Mouse (Mus musculus): ENCODE measurements at regions not wholly inside any gene's neighbourhood (a gene's known extent, or its start where the extent isn't known, plus 50 kb on each side); places are given as distances from the start of the nearest gene placed in this dataset.

GRCm38 (mm10) chr17:3869459-3870194 is 173.6 kb upstream of the Nox3 start:
- H3K4me1 ChIP-seq (ENCODE audit: control insufficient read depth, insufficient read depth, low read length): no peaks in the 10 kb centered on the region
- H3K4me3 ChIP-seq (ENCODE audit: low read depth, low read length): no peak overlapping the region
- no peak overlapping the region for H3K9ac ChIP-seq (ENCODE audit: low read length)
- no peak for DNase-seq (ENCODE audit: low spot score, missing footprints)
- no peak overlapping the region for H3K27ac ChIP-seq (ENCODE audit: low read depth, low read length)
- H3K27me3 ChIP-seq (ENCODE audit: control insufficient read depth, insufficient read depth, low read length): no peaks in the 10 kb centered on the region
- H3K4me2 ChIP-seq: no peak overlapping the region
- H3K36me3 ChIP-seq (ENCODE audit: control insufficient read depth, insufficient read depth, low read length): no peaks in the 10 kb centered on the region
- whole genome bisulfite sequencing: 65% methylated on average over 4 of the region's 4 CpGs
- ATAC-seq (ENCODE audit: low FRiP score): no peak
- H3K9me3 ChIP-seq (ENCODE audit: control insufficient read depth, low read length): no peaks in the 10 kb centered on the region

DNA sequence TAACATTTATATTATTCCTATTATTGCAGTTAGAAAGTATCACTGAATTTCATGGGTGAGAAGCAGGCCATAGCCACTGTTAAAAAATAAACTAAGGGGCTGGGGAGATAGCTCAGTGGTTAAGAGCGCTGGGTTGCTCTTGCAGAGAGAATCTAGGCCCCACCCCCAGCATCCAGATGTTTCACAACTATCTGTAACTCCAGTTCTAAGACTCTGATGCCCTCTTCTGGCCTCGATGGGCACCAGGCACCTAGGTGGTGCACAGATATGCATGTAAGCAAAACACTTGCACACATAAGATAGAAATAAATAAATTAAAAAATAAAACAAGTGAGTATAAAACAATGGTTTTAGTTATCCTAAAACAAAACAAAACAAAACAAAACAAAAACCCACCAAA is 166.3 kb upstream of the Nox3 start:
- DNase-seq (ENCODE audit: low spot score, missing footprints) (no peak), ATAC-seq (ENCODE audit: low FRiP score) (no peak)
- WGBS: 33% methylated on average over 2 of the region's 2 CpGs
- Histone ChIP-seq H3K27ac (ENCODE audit: low read depth, low read length) (no peak overlapping the region), H3K4me3 (ENCODE audit: low read depth, low read length) (no peak overlapping the region), H3K9me3 (ENCODE audit: control insufficient read depth, low read length) (no peaks in the 10 kb centered on the region), H3K27me3 (ENCODE audit: control insufficient read depth, insufficient read depth, low read length) (no peaks in the 10 kb centered on the region), H3K36me3 (ENCODE audit: control insufficient read depth, insufficient read depth, low read length) (no peaks in the 10 kb centered on the region), H3K4me1 (ENCODE audit: control insufficient read depth, insufficient read depth, low read length) (no peaks in the 10 kb centered on the region), H3K9ac (ENCODE audit: low read length) (no peak overlapping the region), H3K4me2 (no peak overlapping the region)

- DNase-seq (ENCODE audit: low spot score, missing footprints) (no peak), ATAC-seq (ENCODE audit: low FRiP score) (no peak)
- WGBS: 81% methylated on average over 4 of the region's 4 CpGs
- Histone ChIP-seq H3K27me3 (ENCODE audit: control insufficient read depth, insufficient read depth, low read length) (no peaks in the 10 kb centered on the region), H3K4me3 (ENCODE audit: low read depth, low read length) (no peak overlapping the region), H3K9ac (ENCODE audit: low read length) (no peak overlapping the region), H3K4me2 (no peak overlapping the region), H3K9me3 (ENCODE audit: control insufficient read depth, low read length) (no peaks in the 10 kb centered on the region), H3K36me3 (ENCODE audit: control insufficient read depth, insufficient read depth, low read length) (no peaks in the 10 kb centered on the region), H3K4me1 (ENCODE audit: control insufficient read depth, insufficient read depth, low read length) (no peaks in the 10 kb centered on the region), H3K27ac (ENCODE audit: low read depth, low read length) (no peak overlapping the region)
These were observed 140.3 kb upstream of the Nox3 start for GRCm38 (mm10) chr17:3836386-3836785.

DNA sequence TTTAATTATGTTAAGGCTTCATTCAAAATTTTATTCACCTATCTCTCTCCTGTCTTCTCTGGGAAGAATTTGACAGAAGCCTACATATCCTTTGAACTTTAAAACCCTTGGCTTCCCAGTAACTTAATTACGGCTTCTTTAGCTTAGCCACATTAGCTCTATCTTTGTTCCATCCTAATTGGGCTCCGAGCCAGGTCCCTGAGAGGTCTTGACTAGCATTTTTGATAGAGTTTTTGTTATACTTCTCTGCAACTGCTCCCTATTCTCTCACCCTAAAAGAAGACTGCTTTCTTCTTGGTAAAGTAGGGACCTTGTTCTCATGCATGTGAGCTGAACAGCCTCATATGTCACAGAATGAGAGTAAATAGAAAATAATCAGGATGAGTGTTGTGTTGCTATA is 115.1 kb upstream of the Nox3 start:
- ATAC-seq (ENCODE audit: low FRiP score) (no peak), DNase-seq (ENCODE audit: low spot score, missing footprints) (no peak)
- no peak overlapping the region for H3K4me2 ChIP-seq
- no peaks in the 10 kb centered on the region for H3K4me1 ChIP-seq (ENCODE audit: control insufficient read depth, insufficient read depth, low read length)
- no peak overlapping the region for H3K4me3 ChIP-seq (ENCODE audit: low read depth, low read length)
- 72% methylated on average over 2 of the region's 2 CpGs for WGBS
- H3K9ac ChIP-seq (ENCODE audit: low read length): no peak overlapping the region
- H3K36me3 ChIP-seq (ENCODE audit: control insufficient read depth, insufficient read depth, low read length): no peaks in the 10 kb centered on the region
- H3K27me3 ChIP-seq (ENCODE audit: control insufficient read depth, insufficient read depth, low read length): no peaks in the 10 kb centered on the region
- H3K27ac ChIP-seq (ENCODE audit: low read depth, low read length): no peak overlapping the region
- H3K9me3 ChIP-seq (ENCODE audit: control insufficient read depth, low read length): no peaks in the 10 kb centered on the region

DNA sequence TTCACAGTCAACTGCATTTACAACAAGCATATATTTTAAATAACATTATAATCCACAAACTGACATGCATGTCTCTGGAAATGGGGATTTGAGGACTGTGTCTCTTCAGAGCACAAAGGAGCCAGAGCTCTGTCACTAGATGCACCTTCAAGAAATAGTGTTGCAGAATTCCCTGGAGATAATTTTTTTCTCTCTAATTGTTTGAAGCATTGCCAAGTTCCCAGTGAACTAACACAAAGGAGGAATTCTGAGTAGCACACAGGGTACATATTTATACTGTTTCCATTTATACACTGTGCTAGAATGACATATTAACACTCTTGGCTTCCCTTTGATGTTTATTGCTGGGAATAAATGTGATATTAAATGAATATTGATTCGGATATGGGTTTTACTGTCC is 107.4 kb upstream of the Nox3 start:
- no peak overlapping the region for H3K4me3 ChIP-seq (ENCODE audit: low read depth, low read length)
- no peaks in the 10 kb centered on the region for H3K9me3 ChIP-seq (ENCODE audit: control insufficient read depth, low read length)
- H3K9ac ChIP-seq (ENCODE audit: low read length): no peak overlapping the region
- H3K27me3 ChIP-seq (ENCODE audit: control insufficient read depth, insufficient read depth, low read length): no peaks in the 10 kb centered on the region
- no peak for DNase-seq (ENCODE audit: low spot score, missing footprints)
- ATAC-seq (ENCODE audit: low FRiP score): no peak
- no peaks in the 10 kb centered on the region for H3K36me3 ChIP-seq (ENCODE audit: control insufficient read depth, insufficient read depth, low read length)
- WGBS: 88% methylated on average over 1 of the region's 1 CpGs
- no peaks in the 10 kb centered on the region for H3K4me1 ChIP-seq (ENCODE audit: control insufficient read depth, insufficient read depth, low read length)
- no peak overlapping the region for H3K27ac ChIP-seq (ENCODE audit: low read depth, low read length)
- H3K4me2 ChIP-seq: no peak overlapping the region

DNA sequence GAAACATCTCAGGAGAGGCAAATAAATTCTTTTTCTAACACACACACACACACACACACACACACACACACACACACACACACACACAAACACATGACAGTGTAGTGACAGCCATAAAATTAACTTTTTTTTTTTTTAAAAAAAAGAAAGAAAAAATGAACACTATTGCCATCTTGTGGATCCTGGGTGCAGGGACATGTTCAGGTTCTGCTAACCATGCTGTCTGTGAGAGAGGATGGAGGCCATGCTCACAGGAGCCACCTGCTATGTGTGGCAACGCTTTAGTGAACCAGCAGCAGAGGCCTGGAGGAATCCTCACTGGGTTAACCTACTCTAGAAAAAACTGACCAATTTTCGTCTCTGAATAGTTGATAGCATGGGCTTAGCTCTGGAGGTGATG is 96.5 kb upstream of the Nox3 start:
- no peaks in the 10 kb centered on the region for H3K4me1 ChIP-seq (ENCODE audit: control insufficient read depth, insufficient read depth, low read length)
- no peak overlapping the region for H3K4me3 ChIP-seq (ENCODE audit: low read depth, low read length)
- no peak overlapping the region for H3K9ac ChIP-seq (ENCODE audit: low read length)
- ATAC-seq (ENCODE audit: low FRiP score) (peak; percentile 67), DNase-seq (ENCODE audit: low spot score, missing footprints) (no peak)
- 35% methylated on average over 2 of the region's 2 CpGs for WGBS
- no peaks in the 10 kb centered on the region for H3K36me3 ChIP-seq (ENCODE audit: control insufficient read depth, insufficient read depth, low read length)
- H3K9me3 ChIP-seq (ENCODE audit: control insufficient read depth, low read length): no peaks in the 10 kb centered on the region
- no peaks in the 10 kb centered on the region for H3K27me3 ChIP-seq (ENCODE audit: control insufficient read depth, insufficient read depth, low read length)
- H3K4me2 ChIP-seq: no peak overlapping the region
- H3K27ac ChIP-seq (ENCODE audit: low read depth, low read length): no peak overlapping the region

- Histone ChIP-seq H3K27me3 (ENCODE audit: control insufficient read depth, insufficient read depth, low read length) (no peaks in the 10 kb centered on the region), H3K36me3 (ENCODE audit: control insufficient read depth, insufficient read depth, low read length) (no peaks in the 10 kb centered on the region), H3K9me3 (ENCODE audit: control insufficient read depth, low read length) (no peaks in the 10 kb centered on the region), H3K27ac (ENCODE audit: low read depth, low read length) (no peak overlapping the region), H3K4me2 (no peak overlapping the region), H3K4me3 (ENCODE audit: low read depth, low read length) (no peak overlapping the region), H3K4me1 (ENCODE audit: control insufficient read depth, insufficient read depth, low read length) (no peaks in the 10 kb centered on the region), H3K9ac (ENCODE audit: low read length) (no peak overlapping the region)
- ATAC-seq (ENCODE audit: low FRiP score) (no peak), DNase-seq (ENCODE audit: low spot score, missing footprints) (no peak)
- 27% methylated on average over 1 of the region's 1 CpGs for WGBS
These were observed 86.1 kb upstream of the Nox3 start for GRCm38 (mm10) chr17:3782156-3782555.

DNA sequence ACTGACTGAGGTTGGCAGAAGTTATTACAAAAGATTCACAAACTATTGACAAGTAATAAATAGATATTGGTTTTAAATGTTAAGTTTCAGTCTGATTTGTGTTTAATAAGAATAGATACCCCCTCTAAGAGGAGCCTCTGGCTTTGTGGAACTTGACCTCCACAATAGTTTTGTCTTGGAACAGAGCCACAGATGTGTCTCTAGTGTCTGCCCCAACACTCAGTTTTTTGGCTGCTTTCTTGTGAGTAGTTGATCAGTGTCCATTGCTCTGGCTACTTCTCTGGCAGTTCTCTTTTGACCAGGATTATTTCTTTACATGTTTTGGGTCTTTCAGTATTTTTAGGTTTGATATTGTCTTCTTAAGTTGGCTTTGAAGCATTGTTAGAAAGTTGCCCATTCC is 81.6 kb upstream of the Nox3 start:
- Histone ChIP-seq H3K36me3 (ENCODE audit: control insufficient read depth, insufficient read depth, low read length) (no peaks in the 10 kb centered on the region), H3K9me3 (ENCODE audit: control insufficient read depth, low read length) (no peaks in the 10 kb centered on the region), H3K27me3 (ENCODE audit: control insufficient read depth, insufficient read depth, low read length) (no peaks in the 10 kb centered on the region), H3K4me2 (no peak overlapping the region), H3K4me3 (ENCODE audit: low read depth, low read length) (no peak overlapping the region), H3K27ac (ENCODE audit: low read depth, low read length) (no peak overlapping the region), H3K4me1 (ENCODE audit: control insufficient read depth, insufficient read depth, low read length) (no peaks in the 10 kb centered on the region), H3K9ac (ENCODE audit: low read length) (no peak overlapping the region)
- DNase-seq (ENCODE audit: low spot score, missing footprints) (no peak), ATAC-seq (ENCODE audit: low FRiP score) (no peak)

DNA sequence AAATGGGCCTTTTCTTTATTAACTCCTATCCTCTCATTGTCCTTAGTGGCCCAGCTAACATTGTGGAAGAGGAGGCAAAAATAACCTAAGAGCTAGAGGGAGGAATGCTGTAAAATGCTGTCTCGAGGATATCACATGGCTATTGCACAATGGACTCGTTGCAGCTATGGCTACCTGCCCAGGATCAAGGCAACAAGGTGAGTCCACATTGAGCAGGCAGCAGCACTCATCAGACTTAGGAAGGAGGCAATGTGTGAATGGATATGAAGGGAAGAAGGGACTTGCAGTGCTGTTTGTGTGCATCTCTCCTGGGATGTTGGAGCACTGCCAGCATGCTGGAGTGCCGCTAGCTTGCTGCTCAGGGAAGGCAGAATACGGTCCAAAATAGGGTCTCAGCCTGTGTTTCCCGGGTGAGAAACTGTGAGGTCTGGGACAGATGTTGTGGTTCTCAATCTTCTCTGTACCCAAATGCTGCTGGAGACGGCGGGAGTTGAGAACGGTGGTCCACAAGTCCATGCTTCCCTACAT is 51.8 kb upstream of the Nox3 start:
- ATAC-seq (ENCODE audit: low FRiP score) (no peak), DNase-seq (ENCODE audit: low spot score, missing footprints) (no peak)
- WGBS: 87% methylated on average over 8 of the region's 8 CpGs

More for the DNA sequence above, 51.8 kb upstream of the Nox3 start:
- H3K9ac ChIP-seq (ENCODE audit: low read length): no peak overlapping the region
- no peaks in the 10 kb centered on the region for H3K27me3 ChIP-seq (ENCODE audit: control insufficient read depth, insufficient read depth, low read length)
- H3K4me2 ChIP-seq: no peak overlapping the region
- no peak overlapping the region for H3K4me3 ChIP-seq (ENCODE audit: low read depth, low read length)
- no peaks in the 10 kb centered on the region for H3K9me3 ChIP-seq (ENCODE audit: control insufficient read depth, low read length)
- no peak overlapping the region for H3K27ac ChIP-seq (ENCODE audit: low read depth, low read length)
- H3K36me3 ChIP-seq (ENCODE audit: control insufficient read depth, insufficient read depth, low read length): no peaks in the 10 kb centered on the region
- no peaks in the 10 kb centered on the region for H3K4me1 ChIP-seq (ENCODE audit: control insufficient read depth, insufficient read depth, low read length)
